Mouse (Mus musculus): Measurements from ENCODE around the gene Sh3bp1.
A peak's percentile ranks its signal among the peaks of the same experiment; 100 is the strongest.

The Sh3bp1 gene

GRCm38 (mm10) chr15:78916052-78916826 lies 16.7 kb downstream of the Sh3bp1 start:
- no peak for DNase-seq

GRCm38 (mm10) chr15:78918126-78918525 lies 18.6 kb downstream of the Sh3bp1 start:
- DNase-seq: no peak

GRCm38 (mm10) chr15:78919914-78920313 lies 20.3 kb downstream of the Sh3bp1 start:
- DNase-seq: no peak

- no peak for DNase-seq
Measured at GRCm38 (mm10) chr15:78922700-78923099, 23.1 kb downstream of the Sh3bp1 start.

- peak; percentile 76 to 85 for DNase-seq
Measured at GRCm38 (mm10) chr15:78923585-78923984, 24.0 kb downstream of the Sh3bp1 start.

- no peak for DNase-seq
Measured at GRCm38 (mm10) chr15:78925129-78925528, 25.6 kb downstream of the Sh3bp1 start.

GRCm38 (mm10) chr15:78926021-78926919 lies 26.7 kb downstream of the Sh3bp1 start, which contains the start of gene Lgals1:
Gene Lgals1, plus strand, starts transcription at chr15:78926725.
- DNase-seq: peak; percentile 75 to 85

GRCm38 (mm10) chr15:78927021-78927787 lies 27.6 kb downstream of the Sh3bp1 start:
- DNase-seq: peak; percentile 44 to 53

- peak; percentile 88 to 94 for DNase-seq
Measured at GRCm38 (mm10) chr15:78927788-78928457, 28.4 kb downstream of the Sh3bp1 start.

GRCm38 (mm10) chr15:78928539-78928938 lies 29.0 kb downstream of the Sh3bp1 start:
- no peak for DNase-seq

- DNase-seq: no peak
Measured at GRCm38 (mm10) chr15:78930192-78930706, 30.7 kb downstream of the Sh3bp1 start.

GRCm38 (mm10) chr15:78930801-78931426 lies 31.3 kb downstream of the Sh3bp1 start:
- no peak for DNase-seq

GRCm38 (mm10) chr15:78931577-78931976 lies 32.0 kb downstream of the Sh3bp1 start:
- peak; percentile 63 to 72 for DNase-seq

- DNase-seq: peak; percentile 80 to 83
Measured at GRCm38 (mm10) chr15:78934784-78935320, 35.3 kb downstream of the Sh3bp1 start, which contains the start of gene Nol12. Gene Nol12, plus strand, starts transcription at chr15:78934933.

- no peak for DNase-seq
Measured at GRCm38 (mm10) chr15:78936403-78936802, 36.8 kb downstream of the Sh3bp1 start.

- no peak for DNase-seq
Measured at GRCm38 (mm10) chr15:78937311-78937710, 37.7 kb downstream of the Sh3bp1 start.

GRCm38 (mm10) chr15:78937963-78938362 lies 38.4 kb downstream of the Sh3bp1 start:
- DNase-seq: no peak

- no peak for DNase-seq
Measured at GRCm38 (mm10) chr15:78940325-78940724, 40.8 kb downstream of the Sh3bp1 start.

- peak; percentile 55 for DNase-seq
Measured at GRCm38 (mm10) chr15:78942663-78943062, 43.1 kb downstream of the Sh3bp1 start.

- no peak for DNase-seq
Measured at GRCm38 (mm10) chr15:78946232-78946631, 46.7 kb downstream of the Sh3bp1 start.

GRCm38 (mm10) chr15:78947657-78948056 lies 48.1 kb downstream of the Sh3bp1 start, which contains the start of gene Triobp:
Gene Triobp, plus strand, starts transcription at chr15:78947724.
- no peak for DNase-seq

Data from thymus, postnatal 36 days (tissue).